ENCODE assay signal across 8 mouse cellular contexts in genomic region chr1:187609021-187609852, GRCm38 (mm10). TPM values are rescaled to one million over a fixed set of nuclear protein-coding genes. Genes with fewer than 3 reads are reported as not detected.
DNase-seq lines count a peak whose midpoint lies in the region; ATAC-seq and TF ChIP-seq lines count a peak whose summit lies in the region.

No protein-coding gene starts in this region.

- TF ChIP-seq POLR2A in limb, embryonic 14.5 days (IDR thresholded peaks at IDR 0.05; ENCODE audit: borderline replicate concordance, extremely low read depth, insufficient read depth, insufficient read length), result no peak

- peak; percentile 5 to 6 for DNase-seq in urinary bladder, postnatal 36 days (ENCODE audit: low spot score in 2 of 2)
- DNase-seq in urinary bladder, postnatal 10 days (ENCODE audit: low spot score), result no peak
- peak; percentile 81 for DNase-seq in forebrain, embryonic 11.5 days (ENCODE audit: low spot score)
- no peak for DNase-seq in limb, embryonic 14.5 days (ENCODE audit: low spot score)
- no peak for DNase-seq in thymus, postnatal 14 days
- no peak for DNase-seq in left cerebral cortex, adult 11 months (ENCODE audit: low spot score)

- H3K4me2 ChIP-seq in forebrain, embryonic 11.5 days (ENCODE audit: low read depth, low read length, severe bottlenecking), result peak overlapping the region; percentile 78
- H3K4me2 ChIP-seq in hindbrain, embryonic 12.5 days (replicated peaks), result peak overlapping the region; percentile 79
- H3K4me2 ChIP-seq in limb, embryonic 14.5 days (replicated peaks; ENCODE audit: low read depth, low read length, severe bottlenecking), result peak overlapping the region; percentile 87
- H3K4me2 ChIP-seq in neural tube, embryonic 13.5 days, result peak overlapping the region; percentile 82

- no peaks in the 10 kb centered on the region for H3K36me3 ChIP-seq in forebrain, embryonic 11.5 days (ENCODE audit: control insufficient read depth, insufficient read depth, low read length)
- H3K36me3 ChIP-seq in hindbrain, embryonic 12.5 days, result no peaks in the 10 kb centered on the region
- H3K36me3 ChIP-seq in limb, embryonic 14.5 days (ENCODE audit: control insufficient read depth, insufficient read depth, low read length), result no peaks in the 10 kb centered on the region
- no peaks in the 10 kb centered on the region for H3K36me3 ChIP-seq in neural tube, embryonic 13.5 days

- H3K9me3 ChIP-seq in forebrain, embryonic 11.5 days (ENCODE audit: control insufficient read depth, low read length), result no peaks in the 10 kb centered on the region
- no peaks in the 10 kb centered on the region for H3K9me3 ChIP-seq in hindbrain, embryonic 12.5 days (replicated peaks)
- no peaks in the 10 kb centered on the region for H3K9me3 ChIP-seq in limb, embryonic 14.5 days (ENCODE audit: control insufficient read depth, low read length)
- no peaks in the 10 kb centered on the region for H3K9me3 ChIP-seq in neural tube, embryonic 13.5 days

- H3K4me1 ChIP-seq in forebrain, embryonic 11.5 days (replicated peaks; ENCODE audit: control insufficient read depth, insufficient read depth, low read length), result peaks cover 32% of the 10 kb centered on the region
- H3K4me1 ChIP-seq in hindbrain, embryonic 12.5 days, result peaks cover 52% of the 10 kb centered on the region
- H3K4me1 ChIP-seq in limb, embryonic 14.5 days (ENCODE audit: control insufficient read depth, insufficient read depth, low read length), result peaks cover 22% of the 10 kb centered on the region
- H3K4me1 ChIP-seq in neural tube, embryonic 13.5 days (replicated peaks), result peaks cover 60% of the 10 kb centered on the region

- peaks cover 81% of the 10 kb centered on the region for H3K27me3 ChIP-seq in forebrain, embryonic 11.5 days (ENCODE audit: control insufficient read depth, insufficient read depth, low read length)
- peaks cover 75% of the 10 kb centered on the region for H3K27me3 ChIP-seq in hindbrain, embryonic 12.5 days
- peaks cover 78% of the 10 kb centered on the region for H3K27me3 ChIP-seq in limb, embryonic 14.5 days (ENCODE audit: control insufficient read depth, insufficient read depth, low read length)
- H3K27me3 ChIP-seq in neural tube, embryonic 13.5 days, result peaks cover 81% of the 10 kb centered on the region

- peak overlapping the region; percentile 37 for H3K4me3 ChIP-seq in forebrain, embryonic 11.5 days (ENCODE audit: low read depth, low read length)
- H3K4me3 ChIP-seq in hindbrain, embryonic 12.5 days, result peak overlapping the region; percentile 43
- H3K4me3 ChIP-seq in limb, embryonic 14.5 days (replicated peaks; ENCODE audit: low read length), result peak overlapping the region; percentile 45
- peak overlapping the region; percentile 45 for H3K4me3 ChIP-seq in neural tube, embryonic 13.5 days

- ATAC-seq in forebrain, embryonic 11.5 days (replicated peaks; ENCODE audit: low FRiP score), result peak; percentile 34; the same call in 1 of the 2 replicates
- 0 out of 2 replicates have a peak, but pooled peaks have one; percentile 35 for ATAC-seq in hindbrain, embryonic 12.5 days (ENCODE audit: low FRiP score)
- peak; percentile 28; the same call in 1 of the 2 replicates for ATAC-seq in limb, embryonic 14.5 days (ENCODE audit: low FRiP score, low read depth)
- no peak for ATAC-seq in neural tube, embryonic 13.5 days (ENCODE audit: low read depth)

- no peak overlapping the region for H3K27ac ChIP-seq in forebrain, embryonic 11.5 days (ENCODE audit: low read depth, low read length)
- no peak overlapping the region for H3K27ac ChIP-seq in hindbrain, embryonic 12.5 days
- H3K27ac ChIP-seq in limb, embryonic 14.5 days (replicated peaks; ENCODE audit: low read depth, low read length), result no peak overlapping the region
- no peak overlapping the region for H3K27ac ChIP-seq in neural tube, embryonic 13.5 days (replicated peaks)

- under 1% methylated on average over 70 of the region's 72 CpGs for WGBS in forebrain, embryonic 11.5 days
- WGBS in hindbrain, embryonic 12.5 days, result under 1% methylated on average over 72 of the region's 72 CpGs
- under 1% methylated on average over 71 of the region's 72 CpGs for WGBS in limb, embryonic 14.5 days
- WGBS in neural tube, embryonic 13.5 days, result under 1% methylated on average over 72 of the region's 72 CpGs

- H3K9ac ChIP-seq in forebrain, embryonic 11.5 days (ENCODE audit: low read length), result peak overlapping the region; percentile 50
- H3K9ac ChIP-seq in hindbrain, embryonic 12.5 days, result peak overlapping the region; percentile 61
- peak overlapping the region; percentile 36; the same call in 1 of the 2 replicates for H3K9ac ChIP-seq in limb, embryonic 14.5 days (ENCODE audit: low read depth, low read length, severe bottlenecking)
- peak overlapping the region; percentile 63 for H3K9ac ChIP-seq in neural tube, embryonic 13.5 days

RNA-seq across cellular contexts. Expression of gene Esrrg, which starts 0.6 kb away (rescaled TPM):
- polyA plus RNA-seq in forebrain, embryonic 11.5 days (2014; fragmentation: Nextera tagmentation; extraction: Ambion mirVana), result 5.0 TPM in 2 replicates
- polyA plus RNA-seq in hindbrain, embryonic 12.5 days (2016; fragmentation: Nextera tagmentation; extraction: Ambion mirVana), result 17.4 and 19.3 TPM in 2 replicates
- 1.1 and 1.3 TPM in 2 replicates for polyA plus RNA-seq in limb, embryonic 14.5 days (2012; rRNA removed)
- polyA plus RNA-seq in limb, embryonic 14.5 days (2014; fragmentation: Nextera tagmentation; extraction: Ambion mirVana), result 1.5 and 1.6 TPM in 2 replicates
- 28.9 and 29.7 TPM in 2 replicates for polyA plus RNA-seq in neural tube, embryonic 13.5 days (2015; fragmentation: Nextera tagmentation; extraction: Ambion mirVana)

Comparison
In these comparisons a context has a peak if more than half of its experiments do, and no peak if none do; other contexts are left out.
1. DNase-seq: peak in urinary bladder, postnatal 36 days (2 of 2) and forebrain, embryonic 11.5 days (single experiment); none in urinary bladder, postnatal 10 days (single experiment), limb, embryonic 14.5 days (single experiment), thymus, postnatal 14 days (single experiment) and left cerebral cortex, adult 11 months (single experiment).
2. Peak in every context shown above with its lines, with median percentiles within 50 percentile points of each other: H3K4me2 ChIP-seq, H3K4me3 ChIP-seq and H3K9ac ChIP-seq.